Mouse (Mus musculus) intestine, postnatal 0 days (tissue): ENCODE measurements at regions not wholly inside any gene's neighbourhood (a gene's known extent, or its start where the extent isn't known, plus 50 kb on each side); places are given as distances from the start of the nearest gene placed in this dataset.

Experiments
- ATAC-seq: fragments of 200-750 bp; cut with Nextera tagmentation; 2 replicates; pipeline ENCODE4 v1.8.0; 2017; ENCODE audit warnings: mild to moderate bottlenecking, moderate TSS enrichment, moderate library complexity
- H3K27ac ChIP-seq: fragments of 300-500 bp; sonication (generic); 2 replicates; pipeline ENCODE4 v1.5.1; 2014; ENCODE audit warnings: mild to moderate bottlenecking, low read depth, low read length, moderate library complexity
- H3K27me3 ChIP-seq: fragments of 300-500 bp; sonication (generic); replicated peaks from 2 replicates; pipeline ENCODE4 v1.6.1; 2014; ENCODE audit warnings: low read length, mixed read lengths; ENCODE audit not compliant: control insufficient read depth, insufficient read depth
- H3K36me3 ChIP-seq: fragments of 300-500 bp; sonication (generic); 2 replicates; pipeline ENCODE4 v1.6.1; 2014; ENCODE audit warnings: mild to moderate bottlenecking, moderate library complexity; ENCODE audit not compliant: control insufficient read depth, insufficient read depth
- H3K4me1 ChIP-seq: fragments of 300-500 bp; sonication (generic); replicated peaks from 2 replicates; pipeline ENCODE4 v1.6.1; 2014; ENCODE audit warnings: antibody characterized with exemption, low read length, mixed read lengths; ENCODE audit not compliant: control insufficient read depth, insufficient read depth
- H3K4me2 ChIP-seq: fragments of 300-500 bp; sonication (generic); replicated peaks from 2 replicates; pipeline ENCODE4 v1.6.1; 2014; ENCODE audit warnings: low read depth, mild to moderate bottlenecking, moderate library complexity
- H3K4me3 ChIP-seq: fragments of 300-500 bp; sonication (generic); 2 replicates; pipeline ENCODE4 v1.5.1; 2014; ENCODE audit warnings: low read depth, low read length
- H3K9ac ChIP-seq: fragments of 300-500 bp; sonication (generic); 2 replicates; pipeline ENCODE4 v1.6.1; 2014; ENCODE audit warnings: mild to moderate bottlenecking, low read depth, low read length
- H3K9me3 ChIP-seq: fragments of 300-500 bp; sonication (generic); 2 replicates; pipeline ENCODE4 v1.6.1; 2016; ENCODE audit warnings: mixed run types; ENCODE audit not compliant: control insufficient read depth
- CTCF ChIP-seq: sonication (generic); IDR thresholded peaks from 2 replicates; pipeline ENCODE4 v1.5.1; 2016; ENCODE audit warnings: low read depth, mild to moderate bottlenecking, control low read depth, antibody characterized with exemption, moderate library complexity
- WGBS: fragments of 180-500 bp; shearing (Covaris S2); extraction: QIAGEN DNeasy Blood & Tissue Kit; methylation state at CpG from one replicate; pipeline ENCODE4 v1.1.7; 2014; 5-methylcytosine and 5-hydroxymethylcytosine counted together

DNA sequence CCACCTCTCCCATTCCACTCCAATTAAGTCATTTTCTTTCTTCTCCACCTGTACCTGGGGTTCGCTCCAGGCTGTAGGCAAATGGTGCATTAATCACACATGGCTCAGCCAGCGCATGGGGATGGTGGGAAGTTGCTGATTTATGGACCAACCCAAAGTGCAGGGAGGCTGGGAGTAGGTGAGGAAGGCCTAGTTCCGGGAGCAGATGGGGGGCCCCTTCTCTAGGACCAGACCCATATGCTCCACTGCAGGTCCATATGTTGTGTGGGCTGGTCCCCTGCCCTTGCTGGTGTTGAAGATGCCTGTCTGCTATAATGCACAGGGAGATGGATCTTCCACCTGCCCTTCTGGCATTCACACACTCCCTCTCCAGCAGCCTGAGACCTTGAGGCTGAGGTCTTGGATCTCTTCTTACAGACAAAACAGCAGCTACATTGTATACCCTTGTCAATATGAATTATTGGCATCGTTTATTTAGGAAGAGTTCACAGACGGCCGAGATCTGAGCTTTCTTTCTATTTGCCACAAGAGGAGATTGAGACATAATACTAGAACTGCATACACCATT, 493.5 kb downstream of the Dhx35 start:
- TF ChIP-seq CTCF = no peak
- no peak overlapping the region for H3K27ac ChIP-seq
- ATAC-seq = no peak
- H3K9me3 ChIP-seq = no peaks in the 10 kb centered on the region
- H3K27me3 ChIP-seq = no peaks in the 10 kb centered on the region
- no peak overlapping the region for H3K4me2 ChIP-seq
- no peaks in the 10 kb centered on the region for H3K36me3 ChIP-seq
- no peak overlapping the region for H3K9ac ChIP-seq
- H3K4me3 ChIP-seq = no peak overlapping the region
- WGBS = 68% methylated on average over 6 of the region's 6 CpGs
- no peaks in the 10 kb centered on the region for H3K4me1 ChIP-seq

DNA sequence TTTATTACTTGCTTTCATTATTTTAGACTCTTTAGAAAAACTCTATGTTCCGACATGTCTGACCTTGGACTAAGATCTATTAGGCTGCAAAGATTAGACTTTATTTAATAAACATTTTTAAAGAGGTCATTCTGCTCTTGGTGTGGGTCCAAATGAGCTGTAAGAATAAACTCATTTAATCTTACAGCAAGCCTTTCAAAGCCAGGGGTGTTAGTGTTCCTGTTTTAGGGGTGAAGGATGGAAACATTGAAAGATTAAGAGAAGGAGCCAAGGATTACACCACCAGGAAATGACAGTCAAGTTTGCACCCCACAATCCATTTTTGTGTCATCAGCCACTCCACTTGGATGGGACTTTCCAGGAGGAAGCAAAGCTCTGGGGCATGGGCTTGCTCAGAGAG, 495.5 kb downstream of the Dhx35 start:
- ATAC-seq = no peak

DNA sequence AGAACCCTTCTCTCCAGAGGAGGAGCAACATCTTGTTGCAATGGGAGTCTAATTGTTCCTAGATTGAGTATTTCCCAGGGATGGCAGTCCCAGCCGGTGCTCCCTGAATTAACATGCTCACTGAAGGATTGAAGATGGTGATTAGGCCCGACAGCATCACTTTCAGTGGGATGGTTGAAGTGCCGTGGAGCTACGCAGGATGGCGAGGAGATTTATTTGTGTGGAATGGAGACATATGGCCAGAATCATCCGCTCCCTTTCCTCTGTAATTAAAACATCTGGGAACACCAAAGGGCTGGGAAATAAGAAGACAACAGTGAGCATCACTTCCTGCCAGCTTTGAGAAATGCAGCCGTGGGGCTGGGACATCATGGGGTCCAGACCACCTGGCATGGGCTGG, 512.4 kb downstream of the Dhx35 start:
- no peak overlapping the region for H3K27ac ChIP-seq
- no peaks in the 10 kb centered on the region for H3K27me3 ChIP-seq
- no peaks in the 10 kb centered on the region for H3K9me3 ChIP-seq
- 69% methylated on average over 7 of the region's 7 CpGs for WGBS
- no peaks in the 10 kb centered on the region for H3K4me1 ChIP-seq
- no peaks in the 10 kb centered on the region for H3K36me3 ChIP-seq
- H3K4me2 ChIP-seq = no peak overlapping the region
- no peak for ATAC-seq
- H3K4me3 ChIP-seq = no peak overlapping the region
- no peak for TF ChIP-seq CTCF
- H3K9ac ChIP-seq = no peak overlapping the region

More for the DNA sequence above, 495.5 kb downstream of the Dhx35 start:
- Histone ChIP-seq H3K4me3 (no peak overlapping the region), H3K4me1 (no peaks in the 10 kb centered on the region), H3K27ac (no peak overlapping the region), H3K36me3 (no peaks in the 10 kb centered on the region), H3K4me2 (no peak overlapping the region), H3K9me3 (no peaks in the 10 kb centered on the region), H3K9ac (no peak overlapping the region), H3K27me3 (no peaks in the 10 kb centered on the region)
- no peak for TF ChIP-seq CTCF
- WGBS = 40% methylated on average over 1 of the region's 1 CpGs

DNA sequence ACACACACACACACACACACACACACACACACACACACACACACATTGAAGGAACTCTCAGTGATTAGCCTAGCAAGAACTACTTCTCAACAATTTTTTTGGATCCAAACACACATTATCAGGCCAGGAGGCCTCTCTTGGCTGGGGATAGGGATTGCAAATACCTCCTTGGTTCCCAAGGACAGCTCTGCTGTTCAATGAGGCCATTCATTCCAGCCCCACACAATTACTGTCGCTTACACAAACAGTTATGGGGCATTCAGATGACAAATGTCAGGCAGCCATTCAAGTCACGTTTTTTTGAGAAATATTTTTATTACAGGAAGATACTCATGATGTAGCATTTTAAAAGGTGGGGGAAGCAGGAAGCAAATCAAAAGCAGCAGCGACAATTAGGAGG, 540.1 kb downstream of the Dhx35 start:
- Histone ChIP-seq H3K27me3 (no peaks in the 10 kb centered on the region), H3K4me3 (no peak overlapping the region), H3K4me1 (no peaks in the 10 kb centered on the region), H3K4me2 (no peak overlapping the region), H3K27ac (no peak overlapping the region), H3K9me3 (no peaks in the 10 kb centered on the region), H3K9ac (no peak overlapping the region), H3K36me3 (no peaks in the 10 kb centered on the region)
- ATAC-seq = no peak
- whole genome bisulfite sequencing = 38% methylated on average over 3 of the region's 3 CpGs
- TF ChIP-seq CTCF = no peak

DNA sequence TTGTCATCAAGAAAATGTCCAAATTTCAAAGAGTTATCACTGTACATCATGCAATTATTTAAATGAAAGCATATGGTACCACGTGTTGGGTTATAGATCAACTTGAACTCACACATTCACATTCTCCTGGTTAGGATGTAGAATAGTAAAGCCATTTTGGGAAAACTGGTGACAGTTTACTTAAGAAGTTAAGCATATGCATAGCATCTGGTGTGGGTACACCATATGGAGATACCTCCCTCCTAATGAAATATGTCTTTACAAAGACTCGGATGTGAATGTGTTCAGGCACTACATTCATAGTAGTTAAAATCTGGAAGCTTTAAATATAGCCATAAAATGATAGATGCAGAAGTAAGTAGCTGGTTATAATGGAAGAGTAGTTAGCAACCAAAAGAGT, 542.0 kb downstream of the Dhx35 start:
- WGBS = 74% methylated on average over 2 of the region's 2 CpGs
- H3K4me2 ChIP-seq = no peak overlapping the region
- ATAC-seq = no peak
- no peaks in the 10 kb centered on the region for H3K27me3 ChIP-seq
- H3K4me3 ChIP-seq = no peak overlapping the region
- no peak overlapping the region for H3K27ac ChIP-seq
- no peaks in the 10 kb centered on the region for H3K4me1 ChIP-seq
- H3K36me3 ChIP-seq = no peaks in the 10 kb centered on the region
- no peak for TF ChIP-seq CTCF
- H3K9me3 ChIP-seq = no peaks in the 10 kb centered on the region
- H3K9ac ChIP-seq = no peak overlapping the region

DNA sequence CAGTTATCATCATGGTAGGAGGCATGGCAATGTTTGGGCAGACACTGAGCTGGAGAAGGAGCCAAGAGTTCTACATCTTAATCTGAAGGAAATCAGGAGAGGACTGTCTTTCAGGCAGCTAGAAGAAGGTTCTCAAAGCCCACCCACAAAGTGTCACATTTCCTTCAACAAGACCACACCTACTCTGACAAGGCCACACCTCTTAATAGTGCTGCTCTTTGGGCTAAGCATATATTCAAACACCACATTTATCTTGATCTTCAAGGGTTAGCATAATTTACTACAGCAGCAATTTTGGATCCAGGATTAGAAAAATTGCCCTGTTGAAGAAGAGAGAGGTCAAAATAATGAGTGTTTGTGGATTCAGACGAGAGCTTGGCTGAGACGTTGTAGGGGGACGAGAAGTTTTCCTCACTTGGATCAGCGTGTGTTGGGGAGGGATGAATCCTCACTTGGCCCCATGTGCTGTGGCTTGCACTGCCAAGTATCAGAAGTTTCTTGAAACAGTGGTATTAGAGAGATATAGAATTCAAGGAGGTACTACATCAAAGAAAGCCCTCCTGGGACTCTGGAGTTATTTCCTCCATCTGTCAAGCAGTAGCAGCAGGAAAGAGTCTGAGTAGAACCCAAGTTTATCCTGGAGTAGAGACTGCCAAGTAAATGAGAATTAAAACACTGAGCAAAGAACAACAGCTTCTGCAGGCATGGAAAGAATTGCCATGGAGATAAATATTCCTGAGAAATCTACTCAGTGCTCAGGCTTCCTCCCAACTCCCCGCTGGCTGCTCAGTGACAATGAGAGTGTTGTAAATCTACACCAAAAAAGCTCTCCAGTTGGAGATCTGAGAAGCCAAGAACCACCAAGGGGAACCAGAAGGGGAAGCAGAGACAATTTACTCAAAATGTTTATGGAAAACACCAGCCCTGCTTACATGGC, 549.3 kb downstream of the Dhx35 start:
- TF ChIP-seq CTCF = no peak
- no peak overlapping the region for H3K4me3 ChIP-seq
- 60% methylated on average over 5 of the region's 5 CpGs for WGBS
- H3K4me1 ChIP-seq = no peaks in the 10 kb centered on the region
- no peaks in the 10 kb centered on the region for H3K9me3 ChIP-seq
- no peaks in the 10 kb centered on the region for H3K36me3 ChIP-seq
- H3K4me2 ChIP-seq = no peak overlapping the region
- H3K9ac ChIP-seq = no peak overlapping the region
- H3K27ac ChIP-seq = no peak overlapping the region
- no peak for ATAC-seq
- no peaks in the 10 kb centered on the region for H3K27me3 ChIP-seq
